In the genomic region with DNA sequence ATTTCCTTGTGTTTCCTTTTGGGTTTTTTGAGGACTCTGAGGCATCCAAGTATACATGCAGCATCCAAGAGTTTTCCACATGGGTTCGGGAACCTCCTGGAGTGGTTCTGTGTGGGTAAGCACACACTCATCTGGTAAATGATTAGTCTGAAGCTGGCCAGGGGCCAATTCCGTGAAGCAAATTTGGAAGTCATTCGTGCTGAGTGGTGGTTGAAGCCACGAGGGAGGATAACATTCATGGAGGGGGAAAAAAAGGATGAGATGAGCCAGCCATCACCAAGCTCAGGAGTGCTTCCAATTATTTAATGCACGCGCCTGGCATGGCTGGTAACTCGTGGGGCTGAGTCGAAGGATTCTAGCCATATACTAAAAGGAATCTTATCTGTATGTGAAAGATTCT, we compare ENCODE assay signal across 8 mouse cellular contexts. TPM values are rescaled to one million over a fixed set of nuclear protein-coding genes. Genes with fewer than 3 reads are reported as not detected.
DNase-seq lines count a peak whose midpoint lies in the region; ATAC-seq and TF ChIP-seq lines count a peak whose summit lies in the region.

No protein-coding gene starts in this region.

- no peaks in the 10 kb centered on the region for H3K27me3 ChIP-seq in hindbrain, postnatal 0 days (ENCODE audit: insufficient read depth, low read length)
- no peaks in the 10 kb centered on the region for H3K27me3 ChIP-seq in hindbrain, embryonic 10.5 days (ENCODE audit: insufficient read depth, poor library complexity, severe bottlenecking)
- H3K27me3 ChIP-seq in forebrain, postnatal 0 days (ENCODE audit: insufficient read depth, low read length), result no peaks in the 10 kb centered on the region

- H3K4me3 ChIP-seq in hindbrain, postnatal 0 days (ENCODE audit: low read length), result no peak overlapping the region
- H3K4me3 ChIP-seq in hindbrain, embryonic 10.5 days, result no peak overlapping the region
- no peak overlapping the region for H3K4me3 ChIP-seq in forebrain, postnatal 0 days (ENCODE audit: low read depth, low read length)

- H3K4me2 ChIP-seq in hindbrain, postnatal 0 days (ENCODE audit: low read depth, low read length), result no peak overlapping the region
- H3K4me2 ChIP-seq in forebrain, postnatal 0 days (ENCODE audit: low read depth), result no peak overlapping the region

- H3K4me1 ChIP-seq in hindbrain, postnatal 0 days (ENCODE audit: insufficient read depth, low read length), result peaks cover 15% of the 10 kb centered on the region; the same call in 1 of the 2 replicates
- peaks cover 5% of the 10 kb centered on the region for H3K4me1 ChIP-seq in hindbrain, embryonic 10.5 days (replicated peaks)
- H3K4me1 ChIP-seq in forebrain, postnatal 0 days (ENCODE audit: insufficient read depth), result peaks cover 9% of the 10 kb centered on the region

- no peak overlapping the region for H3K27ac ChIP-seq in hindbrain, postnatal 0 days
- H3K27ac ChIP-seq in hindbrain, embryonic 10.5 days, result no peak overlapping the region
- no peak overlapping the region for H3K27ac ChIP-seq in forebrain, postnatal 0 days (ENCODE audit: low read depth, low read length)

- H3K9ac ChIP-seq in hindbrain, postnatal 0 days (replicated peaks; ENCODE audit: low read length), result no peak overlapping the region
- H3K9ac ChIP-seq in forebrain, postnatal 0 days, result no peak overlapping the region

- no peak for TF ChIP-seq CTCF in hindbrain, postnatal 0 days (IDR thresholded peaks at IDR 0.05; ENCODE audit: low read depth)
- TF ChIP-seq CTCF in forebrain, postnatal 0 days (IDR thresholded peaks at IDR 0.05; ENCODE audit: low read depth), result no peak

- H3K9me3 ChIP-seq in hindbrain, postnatal 0 days (ENCODE audit: low read length), result no peaks in the 10 kb centered on the region
- H3K9me3 ChIP-seq in hindbrain, embryonic 10.5 days, result no peaks in the 10 kb centered on the region
- H3K9me3 ChIP-seq in forebrain, postnatal 0 days (ENCODE audit: low read length), result no peaks in the 10 kb centered on the region

- peak; percentile 42 for DNase-seq in hindbrain, postnatal 0 days (ENCODE audit: low spot score)
- DNase-seq in hindbrain, embryonic 10.5 days (ENCODE audit: low spot score), result no peak
- DNase-seq in forebrain, postnatal 0 days, result peak; percentile 65
- peak; percentile 72 to 78 for DNase-seq in kidney, postnatal 4 days
- DNase-seq in lung, postnatal 36 days, result peak; percentile 52
- no peak for DNase-seq in adrenal gland, adult 18-20 months (ENCODE audit: low spot score in 2 of 2)
- DNase-seq in spleen, adult 12 weeks (ENCODE audit: low spot score), result no peak

- 42% methylated on average over 8 of the region's 8 CpGs for WGBS in hindbrain, postnatal 0 days
- WGBS in hindbrain, embryonic 10.5 days, result 87% methylated on average over 8 of the region's 8 CpGs
- 54% methylated on average over 8 of the region's 8 CpGs for WGBS in forebrain, postnatal 0 days

- no peak for ATAC-seq in hindbrain, postnatal 0 days
- ATAC-seq in forebrain, postnatal 0 days, result peak; percentile 67
- ATAC-seq in monocyte, adult 5-6 weeks (replicated peaks; ENCODE audit: insufficient number of reproducible peaks, low FRiP score, low TSS enrichment, poor library complexity, severe bottlenecking), result no peak

- H3K36me3 ChIP-seq in hindbrain, postnatal 0 days (ENCODE audit: insufficient read depth, low read length), result no peaks in the 10 kb centered on the region
- no peaks in the 10 kb centered on the region for H3K36me3 ChIP-seq in hindbrain, embryonic 10.5 days
- no peaks in the 10 kb centered on the region for H3K36me3 ChIP-seq in forebrain, postnatal 0 days (ENCODE audit: insufficient read depth)

RNA-seq across cellular contexts. Expression of gene Lifr, which starts 56.1 kb away (rescaled TPM):
- 38.4 and 47.2 TPM in 2 replicates for total RNA-seq in hindbrain, postnatal 0 days (2014; rRNA removed)
- 17.3 and 19.6 TPM in 2 replicates for polyA plus RNA-seq in hindbrain, postnatal 0 days (2015; fragmentation: Nextera tagmentation; extraction: Ambion mirVana)
- polyA plus RNA-seq in hindbrain, embryonic 10.5 days (2016; fragmentation: Nextera tagmentation; extraction: Ambion mirVana), result 11.0 and 13.4 TPM in 2 replicates
- total RNA-seq in forebrain, postnatal 0 days (2014; rRNA removed), result 20.9 and 26.1 TPM in 2 replicates
- 5.5 and 6.8 TPM in 2 replicates for polyA plus RNA-seq in forebrain, postnatal 0 days (2015; fragmentation: Nextera tagmentation; extraction: Ambion mirVana)
- 10 to 100 TPM; 39.1 to 43.0 TPM for total RNA-seq in adrenal gland, adult 18-20 months (2021)
- 4.9 to 11.3 TPM (median 10.7 TPM) in 3 replicates for total RNA-seq in monocyte, adult 5-6 weeks (2017)

Comparison
In these comparisons a context has a peak if more than half of its experiments do, and no peak if none do; other contexts are left out.
1. DNase-seq: peak in hindbrain, postnatal 0 days (single experiment), forebrain, postnatal 0 days (single experiment), kidney, postnatal 4 days (2 of 2) and lung, postnatal 36 days (single experiment); none in hindbrain, embryonic 10.5 days (single experiment), adrenal gland, adult 18-20 months (0 of 2) and spleen, adult 12 weeks (single experiment).